Mouse (Mus musculus) MEL (cell line): ENCODE results near the gene Ube2q1. TPM values are rescaled to one million over a fixed set of nuclear protein-coding genes. Genes with fewer than 3 reads are reported as not detected.
A peak's percentile ranks its signal among the peaks of the same experiment; 100 is the strongest.

Source experiments
- DNase-seq: peaks from one replicate; pipeline ENCODE4 v3.0.0; 2011; ENCODE audit warnings: low read depth, low spot score
- H3K27ac ChIP-seq: 2 replicates; pipeline ENCODE4 v1.5.1; 2012; ENCODE audit warnings: low read depth, mild to moderate bottlenecking, control low read depth, low read length, moderate library complexity; ENCODE audit not compliant: control insufficient read depth
- H3K27me3 ChIP-seq, 2 experiments: fragments of 150-350 bp in 1 of 2; sonication (generic) in 1 of 2; 2 replicates each; pipeline ENCODE4 v1.6.1; 2012; ENCODE audit warnings: low read length in 2 of 2, mild to moderate bottlenecking in 2 of 2, improper control_type of control experiment in 1 of 2, moderate library complexity in 1 of 2; ENCODE audit not compliant: insufficient read depth in 2 of 2, control insufficient read depth in 1 of 2
- H3K36me3 ChIP-seq, 2 experiments: 2 replicates each; pipeline ENCODE4 v1.6.1; 2012 to 2014; ENCODE audit warnings: low read length in 2 of 2, improper control_type of control experiment in 1 of 2, inconsistent platforms in 1 of 2, mild to moderate bottlenecking in 1 of 2; ENCODE audit not compliant: insufficient read depth in 2 of 2, control insufficient read depth in 1 of 2
- H3K4me1 ChIP-seq, 2 experiments: fragments of 150-350 bp in 1 of 2; sonication (generic) in 1 of 2; 2 replicates each; pipeline ENCODE4 v1.6.1; 2012; ENCODE audit warnings: low read length in 2 of 2, improper control_type of control experiment in 1 of 2, mild to moderate bottlenecking in 1 of 2; ENCODE audit not compliant: insufficient read depth in 2 of 2, control insufficient read depth in 1 of 2
- H3K4me3 ChIP-seq, 2 experiments: fragments of 150-350 bp in 1 of 2; sonication (generic) in 1 of 2; 2 replicates each; pipeline ENCODE4 v1.5.1; 2012; ENCODE audit warnings: low read depth in 2 of 2, low read length in 2 of 2, mild to moderate bottlenecking in 2 of 2, moderate library complexity in 2 of 2, control low read depth in 1 of 2, improper control_type of control experiment in 1 of 2; ENCODE audit not compliant: control insufficient read depth in 1 of 2, insufficient read depth in 1 of 2
- H3K79me2 ChIP-seq: 2 replicates; pipeline ENCODE4 v1.6.1; 2012; ENCODE audit warnings: mild to moderate bottlenecking, low read length, moderate library complexity; ENCODE audit not compliant: control insufficient read depth, poor library complexity, insufficient read depth
- H3K9ac ChIP-seq: 2 replicates; pipeline ENCODE4 v1.6.1; 2012; ENCODE audit warnings: low read depth, mild to moderate bottlenecking, control low read depth, low read length, moderate library complexity; ENCODE audit not compliant: control insufficient read depth, poor library complexity, severe bottlenecking
- H3K9me3 ChIP-seq: fragments of 150-350 bp; sonication (generic); replicated peaks from 2 replicates; pipeline ENCODE4 v1.6.1; 2012; ENCODE audit warnings: mild to moderate bottlenecking, low read length, improper control_type of control experiment, moderate library complexity; ENCODE audit not compliant: insufficient read depth
- BHLHE40 ChIP-seq: IDR thresholded peaks from 2 replicates; pipeline ENCODE4 v1.6.1; 2012; ENCODE audit warnings: low read depth, mild to moderate bottlenecking, inconsistent platforms, low read length, improper control_type of control experiment, borderline replicate concordance
- CHD1 ChIP-seq: IDR thresholded peaks from 2 replicates; pipeline ENCODE4 v1.6.1; 2012; ENCODE audit warnings: low read depth, mild to moderate bottlenecking, inconsistent platforms, low read length, improper control_type of control experiment
- EP300 ChIP-seq, 2 experiments: IDR thresholded peaks; 2 replicates each; pipeline ENCODE4 v1.6.1; 2011; ENCODE audit warnings: improper control_type of control experiment in 2 of 2, low read length in 2 of 2, low read depth in 1 of 2, mild to moderate bottlenecking in 1 of 2
- GATA1 ChIP-seq: IDR thresholded peaks from 2 replicates; pipeline ENCODE4 v1.6.1; 2011; ENCODE audit warnings: low read depth, low read length, improper control_type of control experiment
- JUND ChIP-seq: IDR thresholded peaks from 2 replicates; pipeline ENCODE4 v1.6.1; 2011; ENCODE audit warnings: low read depth, mild to moderate bottlenecking, improper control_type of control experiment, low read length
- KAT2A ChIP-seq: conservative IDR thresholded peaks from 2 replicates; pipeline ENCODE4 v1.6.1; 2012; ENCODE audit warnings: low read depth, low read length, improper control_type of control experiment, inconsistent platforms
- MAX ChIP-seq: IDR thresholded peaks from 2 replicates; pipeline ENCODE4 v1.6.1; 2011; ENCODE audit warnings: low read length, improper control_type of control experiment
- MEF2A ChIP-seq: IDR thresholded peaks from 2 replicates; pipeline ENCODE4 v1.6.1; 2014; ENCODE audit warnings: low read depth, mild to moderate bottlenecking, inconsistent platforms, low read length, improper control_type of control experiment; ENCODE audit not compliant: poor library complexity, insufficient replicate concordance, severe bottlenecking; ENCODE audit errors: extremely low read depth
- MXI1 ChIP-seq: IDR thresholded peaks from 2 replicates; pipeline ENCODE4 v1.6.1; 2011; ENCODE audit warnings: mild to moderate bottlenecking, low read depth, low read length, improper control_type of control experiment
- MYC ChIP-seq: IDR thresholded peaks from 2 replicates; pipeline ENCODE4 v1.6.1; 2011; ENCODE audit warnings: low read depth, mild to moderate bottlenecking, low read length, improper control_type of control experiment, moderate library complexity
- NRF1 ChIP-seq: IDR thresholded peaks from 2 replicates; pipeline ENCODE4 v1.6.1; 2014; ENCODE audit warnings: low read depth, mild to moderate bottlenecking, inconsistent platforms, low read length, improper control_type of control experiment, moderate library complexity; ENCODE audit not compliant: poor library complexity, insufficient read depth, severe bottlenecking
- POLR2A ChIP-seq, 2 experiments: IDR thresholded peaks; 2 replicates each; pipeline ENCODE4 v1.6.1; 2011 to 2012; ENCODE audit warnings: low read length in 2 of 2, mild to moderate bottlenecking in 2 of 2, control low read depth in 1 of 2, improper control_type of control experiment in 1 of 2, low read depth in 1 of 2, moderate library complexity in 1 of 2; ENCODE audit not compliant: control insufficient read depth in 1 of 2, insufficient read depth in 1 of 2, poor library complexity in 1 of 2
- POLR2AphosphoS5 ChIP-seq: IDR thresholded peaks from 2 replicates; pipeline ENCODE4 v1.6.1; 2012; ENCODE audit warnings: low read depth, borderline replicate concordance, mild to moderate bottlenecking, inconsistent platforms, low read length, moderate library complexity, mixed read lengths
- RAD21 ChIP-seq: IDR thresholded peaks from 2 replicates; pipeline ENCODE4 v1.6.1; 2011; ENCODE audit warnings: mild to moderate bottlenecking, low read depth, low read length, improper control_type of control experiment
- RCOR1 ChIP-seq: IDR thresholded peaks from 2 replicates; pipeline ENCODE4 v1.6.1; 2012; ENCODE audit warnings: low read depth, mild to moderate bottlenecking, inconsistent platforms, low read length, improper control_type of control experiment
- TAL1 ChIP-seq: IDR thresholded peaks from 2 replicates; pipeline ENCODE4 v1.6.1; 2012; ENCODE audit warnings: mild to moderate bottlenecking, inconsistent platforms, low read length, moderate library complexity, mixed read lengths
- TBP ChIP-seq: IDR thresholded peaks from 2 replicates; pipeline ENCODE4 v1.8.0; 2011; ENCODE audit warnings: low read depth, low read length, improper control_type of control experiment
- USF1 ChIP-seq: IDR thresholded peaks from 2 replicates; pipeline ENCODE4 v1.6.1; 2014; ENCODE audit warnings: low read depth, mild to moderate bottlenecking, inconsistent platforms, low read length, improper control_type of control experiment, moderate library complexity
- USF2 ChIP-seq, 2 experiments: IDR thresholded peaks; 2 replicates each; pipeline ENCODE4 v1.6.1; 2011 to 2012; ENCODE audit warnings: improper control_type of control experiment in 2 of 2, low read length in 2 of 2, borderline replicate concordance in 1 of 2, inconsistent platforms in 1 of 2, low read depth in 1 of 2, mild to moderate bottlenecking in 1 of 2; ENCODE audit not compliant: insufficient read depth in 1 of 2
- polyA plus RNA-seq, 2 experiments: library from polyadenylated mRNA; stranded (reverse) in 1 of 2; unstranded in 1 of 2; fragments of >175 nt in 1 of 2; fragments of >200 nt in 1 of 2; gene quantifications; 2 replicates each; pipeline versions ENCODE4 v1.2.1 to v1.2.4; 2012; ENCODE audit warnings: low replicate concordance in 2 of 2, low read depth in 1 of 2; ENCODE audit not compliant: insufficient read length in 2 of 2, insufficient read depth in 1 of 2, missing spikeins in 1 of 2
- total RNA-seq: library from RNA; depleted of rRNA; stranded (reverse); fragments of 300-350 nt; gene quantifications from 2 replicates; pipeline ENCODE4 v1.2.3, GENCODE M21; 2012

Gene Ube2q1
- total and polyA plus RNA-seq, 3 experiments, result 73.8 to 162 (median 89.0) TPM

DNA sequence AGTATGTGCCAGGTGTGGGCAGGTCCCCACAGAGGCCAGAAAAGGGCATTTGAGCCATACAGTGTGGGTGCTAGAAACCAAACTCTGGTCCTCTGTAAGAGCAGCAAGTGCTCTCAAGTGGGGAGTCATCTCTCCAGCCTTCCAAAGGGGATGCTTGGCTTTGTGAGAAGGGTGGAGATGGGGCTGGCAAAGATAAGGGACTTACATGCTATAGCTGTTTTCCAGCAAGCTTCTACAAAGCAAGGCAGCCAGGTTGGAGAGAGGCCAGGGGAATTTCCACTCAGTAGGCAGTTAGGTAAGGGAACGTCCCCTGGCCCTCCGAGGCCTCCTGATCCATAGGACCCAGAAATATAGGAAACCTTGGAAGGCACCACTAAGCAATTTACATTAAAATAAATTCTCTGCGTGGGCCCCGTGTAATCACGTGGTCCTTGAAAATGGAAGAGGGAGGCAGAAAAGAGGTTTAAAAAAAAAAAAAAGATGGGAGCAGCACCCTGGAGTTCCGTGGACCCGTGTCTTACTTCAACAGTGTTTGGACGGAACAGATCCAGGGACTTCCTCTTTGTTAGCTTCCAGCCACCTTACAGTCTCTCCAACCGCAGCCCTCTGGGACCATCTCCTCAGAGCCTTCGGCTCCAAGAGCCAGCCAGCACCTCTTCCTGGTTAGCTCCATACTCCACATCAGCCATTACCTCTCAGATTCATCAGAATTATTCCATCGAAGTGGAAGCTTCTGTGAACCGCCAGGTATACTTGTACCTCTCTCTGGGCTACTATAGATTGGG lies 47.1 kb downstream of the Ube2q1 start (continued):
- TF ChIP-seq TAL1 (no peak; the same call in 1 of the 2 replicates), JUND (no peak), GATA1 (peak; percentile 61), RAD21 (no peak)

DNA sequence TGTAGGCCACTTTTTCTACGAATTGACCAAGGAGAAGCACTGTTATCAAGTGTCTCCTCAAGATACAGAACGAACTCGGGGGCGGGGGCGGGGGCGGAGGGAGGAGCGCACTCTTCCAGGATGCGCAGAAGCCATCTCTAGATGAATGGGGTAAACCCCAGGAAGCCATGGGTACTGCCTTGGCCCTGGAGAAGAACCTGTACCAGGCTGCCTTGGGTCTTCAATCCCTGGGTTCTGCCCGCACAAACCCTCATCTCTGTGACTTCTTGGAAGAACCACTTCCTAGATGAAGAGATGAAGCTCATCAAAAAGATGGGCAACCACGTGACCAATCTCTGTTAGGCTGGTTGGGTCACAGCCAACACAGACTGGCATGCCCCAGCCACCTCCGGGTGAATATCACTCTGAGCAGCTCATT lies 47.7 kb downstream of the Ube2q1 start:
- peaks cover 1% of the 10 kb centered on the region; the same call in 1 of the 2 replicates for H3K79me2 ChIP-seq
- H3K9ac ChIP-seq, result peak overlapping the region; percentile 75
- H3K4me1 ChIP-seq, result peaks cover 22 to 49% of the 10 kb centered on the region in 2 experiments
- H3K27ac ChIP-seq, result peak overlapping the region; percentile 94
- H3K27me3 ChIP-seq, result no peaks in the 10 kb centered on the region
- peak overlapping the region; percentile 55 to 64 for H3K4me3 ChIP-seq
- DNase-seq, result peak; percentile 88
- no peaks in the 10 kb centered on the region for H3K9me3 ChIP-seq
- TF ChIP-seq POLR2AphosphoS5 (no peak), RAD21 (no peak), TBP (no peak), BHLHE40 (no peak), USF2 (IDR thresholded peaks at IDR 0.05; ENCODE audit: borderline replicate concordance in 1 of 2, insufficient read depth in 1 of 2, low read depth in 1 of 2, low read length in 2 of 2) (peak; percentile 64 to 79), KAT2A (no peak), MEF2A (no peak), MXI1 (peak; percentile 28; the same call in 1 of the 2 replicates), MAX (peak; percentile 93), CHD1 (no peak), GATA1 (peak; percentile 46; the same call in 1 of the 2 replicates), EP300 (IDR thresholded peaks at IDR 0.05; ENCODE audit: low read depth in 1 of 2, low read length in 2 of 2) (peak in 1 of 2 experiments; percentile 55; a peak in 2 of 4 replicates), MYC (peak; percentile 67), NRF1 (peak; percentile 36; the same call in 1 of the 2 replicates), RCOR1 (no peak), USF1 (peak; percentile 96), POLR2A (IDR thresholded peaks at IDR 0.05; ENCODE audit: control insufficient read depth in 1 of 2, insufficient read depth in 1 of 2, low read depth in 1 of 2, low read length in 2 of 2, poor library complexity in 1 of 2) (peak in 1 of 2 experiments; percentile 17; a peak in 1 of 4 replicates)
- H3K36me3 ChIP-seq, result peaks cover 0 to 38% of the 10 kb centered on the region in 2 experiments; a peak in 2 of 4 replicates
